Mouse (Mus musculus) myocyte (in vitro differentiated cells): ENCODE measurements around the gene D16Ertd472e.

ENCODE experiments used
- CEBPB ChIP-seq: IDR thresholded peaks from 2 replicates; pipeline ENCODE4 v1.6.1; 2011; ENCODE audit warnings: mild to moderate bottlenecking, moderate library complexity; ENCODE audit not compliant: poor library complexity, insufficient read depth, severe bottlenecking
- E2F4 ChIP-seq: IDR thresholded peaks from one replicate; pipeline ENCODE4 v1.6.1; 2011; ENCODE audit warnings: mild to moderate bottlenecking, control low read depth, moderate library complexity; ENCODE audit not compliant: insufficient read depth
- POLR2A ChIP-seq: IDR thresholded peaks from one replicate; pipeline ENCODE4 v1.6.1; 2011; ENCODE audit warnings: low read depth, mild to moderate bottlenecking, control low read depth, moderate library complexity; ENCODE audit not compliant: insufficient read length
- POLR2AphosphoS2 ChIP-seq: IDR thresholded peaks from one replicate; pipeline ENCODE4 v1.6.1; 2011; ENCODE audit warnings: low read depth, control low read depth; ENCODE audit not compliant: insufficient read length

- TF ChIP-seq CEBPB (no peak), POLR2A (no peak), E2F4 (no peak), POLR2AphosphoS2 (no peak)
These were observed 74.0 kb downstream of the D16Ertd472e start for GRCm38 (mm10) chr16:78502492-78502891.
